Mouse (Mus musculus): Measurements from ENCODE around the gene Sobp.

GRCm38 (mm10) chr10:43159333-43159732, 15.0 kb downstream of the Sobp start:
- TF ChIP-seq CTCF (IDR thresholded peaks at IDR 0.05; ENCODE audit: low read depth) (no peak), EP300 (IDR thresholded peaks at IDR 0.05; ENCODE audit: low read depth) (no peak)
